Mouse (Mus musculus) C2C12 (cell line): Measurements from ENCODE around the gene Slc26a8. TPM values are rescaled to one million over a fixed set of nuclear protein-coding genes. Genes with fewer than 3 reads are reported as not detected.

Experiments used
- H3K27me3 ChIP-seq: one replicate; pipeline ENCODE4 v1.6.1; 2011; ENCODE audit not compliant: control insufficient read depth, insufficient read depth, insufficient read length
- H3K36me3 ChIP-seq: one replicate; pipeline ENCODE4 v1.6.1; 2011; ENCODE audit not compliant: control insufficient read depth, insufficient read depth
- H3K4me3 ChIP-seq: one replicate; pipeline ENCODE4 v1.5.1; 2011; ENCODE audit warnings: mild to moderate bottlenecking, control low read depth; ENCODE audit not compliant: poor library complexity, insufficient read depth, severe bottlenecking
- H3K79me2 ChIP-seq: one replicate; pipeline ENCODE4 v1.6.1; 2011; ENCODE audit not compliant: control insufficient read depth, insufficient read depth
- H3K79me3 ChIP-seq: one replicate; pipeline ENCODE4 v1.6.1; 2011; ENCODE audit warnings: low read depth, control low read depth
- H3ac ChIP-seq: one replicate; pipeline ENCODE3; 2011; ENCODE audit warnings: low read depth; ENCODE audit not compliant: control insufficient read depth, insufficient read length
- CEBPB ChIP-seq: IDR thresholded peaks from one replicate; pipeline ENCODE4 v1.6.1; 2011; ENCODE audit warnings: low read depth, mild to moderate bottlenecking, control low read depth, moderate library complexity
- CTCF ChIP-seq: IDR thresholded peaks from one replicate; pipeline ENCODE4 v1.5.1; 2011; ENCODE audit not compliant: control insufficient read depth, insufficient read depth, insufficient read length
- FOSL1 ChIP-seq: IDR thresholded peaks from one replicate; pipeline ENCODE4 v1.8.0; 2011; ENCODE audit warnings: mild to moderate bottlenecking, low read length; ENCODE audit not compliant: poor library complexity, insufficient read depth, severe bottlenecking
- MAX ChIP-seq: IDR thresholded peaks from one replicate; pipeline ENCODE4 v1.6.1; 2011; ENCODE audit warnings: mild to moderate bottlenecking, control low read depth
- MYOD1 ChIP-seq: IDR thresholded peaks from one replicate; pipeline ENCODE4 v1.6.1; 2011; ENCODE audit warnings: low read depth; ENCODE audit not compliant: control insufficient read depth, insufficient read length
- MYOG ChIP-seq: IDR thresholded peaks from one replicate; pipeline ENCODE4 v1.6.1; 2011; ENCODE audit not compliant: control insufficient read depth, insufficient read length; ENCODE audit errors: extremely low read depth
- USF1 ChIP-seq: IDR thresholded peaks from one replicate; pipeline ENCODE4 v1.6.1; 2011; ENCODE audit warnings: low read depth, mild to moderate bottlenecking, control low read depth, moderate library complexity
- polyA plus RNA-seq: library from polyadenylated mRNA; unstranded; fragments of >200 nt; fragmentation: generic; extraction: Trizol; gene quantifications from one replicate; pipeline ENCODE4 v1.2.1, GENCODE M21; 2012; ENCODE audit warnings: missing spikeins

The Slc26a8 gene
- polyA plus RNA-seq, 1 experiment = not detected

DNA sequence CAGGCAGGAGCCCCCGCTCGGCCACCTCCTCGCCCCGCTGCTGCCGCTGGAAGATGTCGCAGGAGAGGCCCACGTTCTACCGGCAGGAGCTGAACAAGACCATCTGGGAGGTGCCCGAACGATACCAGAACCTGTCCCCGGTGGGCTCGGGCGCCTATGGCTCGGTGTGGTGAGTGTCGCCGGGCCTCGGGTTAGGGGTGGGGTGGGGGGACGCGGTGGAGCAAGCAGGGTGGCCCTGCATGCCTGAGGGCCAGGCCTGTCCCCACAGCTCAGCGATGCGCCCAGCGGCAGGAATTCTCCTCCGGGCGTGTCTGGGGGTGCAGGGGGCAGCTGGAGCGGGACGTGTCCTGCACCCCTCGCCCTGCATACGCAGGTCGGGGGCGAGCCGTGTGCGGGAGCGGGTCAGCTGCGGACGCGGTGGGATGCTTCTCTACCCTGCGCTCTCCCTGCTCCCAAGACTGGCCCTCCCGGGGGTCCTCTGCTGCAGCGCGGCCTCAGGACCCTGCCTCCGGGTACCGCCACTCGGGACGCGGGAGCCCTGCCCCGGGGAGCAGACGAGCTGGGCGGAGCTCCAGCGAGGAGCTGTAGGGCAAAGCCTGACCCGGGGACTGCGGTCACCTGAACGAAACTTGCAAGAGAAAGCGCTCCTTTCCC is 1.8 kb upstream of the Slc26a8 start:
- no peaks in the 10 kb centered on the region for H3K27me3 ChIP-seq
- peaks cover 49% of the 10 kb centered on the region for H3K79me3 ChIP-seq
- H3K4me3 ChIP-seq = peak overlapping the region; percentile 86
- peak overlapping the region; percentile 99 for H3ac ChIP-seq
- H3K36me3 ChIP-seq = peaks cover 25% of the 10 kb centered on the region
- peaks cover 57% of the 10 kb centered on the region for H3K79me2 ChIP-seq
- TF ChIP-seq USF1 (no peak), FOSL1 (no peak), CTCF (peak; percentile 13)

DNA sequence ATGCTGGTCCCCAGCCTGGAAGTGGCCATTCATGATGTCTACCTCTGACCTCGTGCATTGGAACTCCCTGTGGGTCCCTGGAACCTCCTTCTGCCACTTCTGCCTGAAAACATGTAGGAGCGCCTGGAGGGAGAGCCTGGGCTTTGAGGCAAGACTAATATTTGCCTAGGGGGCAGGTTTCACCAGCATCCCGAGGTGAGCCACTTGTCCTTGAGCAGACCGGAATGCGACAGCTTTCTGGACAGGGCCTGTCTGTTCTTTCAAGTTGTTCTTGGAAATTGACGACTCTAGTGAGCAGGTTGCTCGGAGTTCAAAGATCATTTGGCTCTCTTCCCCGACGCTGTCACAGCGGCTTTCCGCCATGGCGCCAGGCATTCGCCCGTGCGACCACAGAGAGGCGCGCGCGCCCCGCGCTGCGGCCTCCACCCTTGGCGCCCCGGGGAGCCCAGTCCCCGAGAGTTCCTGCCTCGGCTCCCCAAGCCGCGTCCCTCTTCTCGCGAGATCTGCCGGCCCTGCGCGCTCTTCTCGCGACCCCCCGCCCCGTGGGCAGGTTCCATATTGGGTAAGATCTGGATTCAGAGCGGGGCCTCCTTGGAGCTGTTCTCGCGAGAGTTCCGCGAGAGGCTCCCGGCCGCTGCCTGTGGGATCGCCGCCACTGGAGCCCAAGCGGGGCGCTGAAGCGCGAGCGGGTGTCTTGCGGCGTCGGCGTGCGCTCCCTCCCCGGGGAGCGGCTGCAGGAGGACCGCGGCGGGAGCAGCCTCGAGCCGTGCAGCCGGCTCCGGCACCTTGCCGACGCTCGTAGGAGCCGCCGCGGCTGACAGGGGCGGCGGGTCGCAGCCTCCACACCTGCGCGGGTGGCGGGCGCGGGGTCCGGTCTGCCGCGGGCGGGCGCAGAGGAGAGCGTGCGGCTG is 998 bp upstream of the Slc26a8 start, which contains the start of gene Mapk14:
Gene Mapk14, plus strand, starts transcription at position 554 of the 911 bp plus-strand sequence.
- Histone ChIP-seq H3ac (peak within 1 kb of the TSS; percentile 99), H3K4me3 (peak within 1 kb of the TSS; percentile 86), H3K36me3 (peaks cover 25% of the 10 kb centered on the region), H3K79me3 (peaks cover 41% of the 10 kb centered on the region), H3K27me3 (no peaks in the 10 kb centered on the region), H3K79me2 (peaks cover 49% of the 10 kb centered on the region)
- TF ChIP-seq CEBPB (peak; percentile 54), CTCF (peak; percentile 97), USF1 (no peak), MYOD1 (no peak), FOSL1 (no peak), MAX (no peak), MYOG (no peak)

DNA sequence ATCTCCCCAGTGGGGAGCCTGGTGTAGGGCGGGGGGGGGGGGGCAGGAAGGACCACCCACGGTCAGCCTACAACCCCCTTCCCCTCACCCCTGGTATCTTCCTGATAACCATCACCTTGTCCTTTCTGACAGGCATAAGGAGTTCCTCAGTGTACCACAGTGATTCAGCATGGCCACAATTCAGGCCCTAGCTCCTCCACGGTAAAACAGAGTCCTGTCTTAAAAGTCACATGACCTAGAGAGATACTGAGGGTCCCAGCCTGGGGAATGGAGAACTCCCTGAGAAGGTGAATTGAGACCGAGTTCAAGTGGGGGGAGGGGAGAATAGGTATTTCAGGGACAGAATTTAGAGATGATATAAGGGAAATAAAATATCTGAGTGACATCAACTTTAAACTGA is 2.7 kb downstream of the Slc26a8 start:
- no peaks in the 10 kb centered on the region for H3K36me3 ChIP-seq
- no peak for TF ChIP-seq CTCF
- no peak overlapping the region for H3K4me3 ChIP-seq

DNA sequence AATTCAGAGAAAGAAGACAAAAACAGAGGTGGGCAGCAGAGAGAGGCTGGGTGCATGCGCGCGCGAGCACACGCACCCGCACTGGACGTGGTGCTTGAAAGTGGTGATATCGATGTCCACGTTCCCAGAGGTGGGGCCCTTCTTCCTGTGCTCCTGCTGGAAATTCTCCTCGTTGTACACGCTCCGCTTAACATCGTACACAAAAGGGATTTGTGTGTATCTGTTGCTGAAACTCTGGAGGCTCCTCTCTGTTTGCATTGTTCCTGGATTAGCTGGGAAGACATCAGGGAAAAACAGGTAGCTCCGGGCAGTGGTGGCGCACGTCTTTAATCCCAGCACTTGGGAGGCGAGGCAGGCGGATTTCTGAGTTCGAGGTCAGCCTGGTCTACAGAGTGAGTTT is 5.4 kb downstream of the Slc26a8 start:
- H3K36me3 ChIP-seq = no peaks in the 10 kb centered on the region
- H3K4me3 ChIP-seq = no peak overlapping the region
- no peaks in the 10 kb centered on the region for H3K27me3 ChIP-seq
- no peaks in the 10 kb centered on the region for H3K79me3 ChIP-seq
- H3ac ChIP-seq = no peak overlapping the region
- H3K79me2 ChIP-seq = no peaks in the 10 kb centered on the region
- no peak for TF ChIP-seq MYOG
- no peak for TF ChIP-seq MAX
- TF ChIP-seq CTCF = no peak
- no peak for TF ChIP-seq CEBPB
- TF ChIP-seq MYOD1 = no peak
- no peak for TF ChIP-seq USF1
- TF ChIP-seq FOSL1 = no peak

More for the DNA sequence above, 2.7 kb downstream of the Slc26a8 start:
- peaks cover 12% of the 10 kb centered on the region for H3K79me2 ChIP-seq
- no peak overlapping the region for H3ac ChIP-seq
- H3K27me3 ChIP-seq = no peaks in the 10 kb centered on the region
- peaks cover 5% of the 10 kb centered on the region for H3K79me3 ChIP-seq

DNA sequence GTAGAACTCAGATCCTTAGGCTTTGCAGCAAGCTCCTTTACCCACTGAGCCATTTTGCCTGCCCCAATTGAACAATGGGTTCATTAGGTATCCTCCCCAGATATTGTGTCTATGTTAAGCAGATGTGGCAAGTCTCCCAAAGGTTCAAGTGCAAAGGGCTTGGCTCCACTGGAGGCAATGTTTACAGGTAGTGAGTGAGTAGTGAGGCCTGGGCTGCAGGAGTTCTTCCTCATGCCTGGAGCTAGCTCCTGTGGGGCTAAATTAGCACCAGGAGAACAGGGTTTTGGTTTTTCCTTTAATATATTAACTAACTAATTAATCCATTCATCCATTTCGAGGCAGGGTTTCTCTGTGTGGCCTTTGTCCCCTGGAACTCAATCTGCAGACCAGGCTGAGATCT is 6.4 kb downstream of the Slc26a8 start:
- TF ChIP-seq MYOG = no peak
- no peak for TF ChIP-seq CTCF
- TF ChIP-seq MAX = no peak
- no peak for TF ChIP-seq USF1
- Histone ChIP-seq H3K27me3 (no peaks in the 10 kb centered on the region), H3K79me3 (no peaks in the 10 kb centered on the region), H3K79me2 (no peaks in the 10 kb centered on the region), H3K4me3 (no peak overlapping the region), H3ac (no peak overlapping the region), H3K36me3 (no peaks in the 10 kb centered on the region)
